Mouse (Mus musculus): ENCODE data around the gene Ndufv1. TPM values are rescaled to one million over a fixed set of nuclear protein-coding genes. Genes with fewer than 3 reads are reported as not detected.
"Not testable (repeated sequence)": the region's sequence is repeated elsewhere in the genome, so short reads cannot be mapped to it uniquely, and the experiment has no call there.

Ndufv1 gene
- 100 to 1,000 TPM; 235 to 340 (median 280) TPM for total RNA-seq (2022)

GRCm38 (mm10) chr19:4012432-4013022, at the start of gene Ndufv1:
Ndufv1 (minus strand) TSS chr19:4012806.
- DNase-seq, result peak; percentile 99

DNA sequence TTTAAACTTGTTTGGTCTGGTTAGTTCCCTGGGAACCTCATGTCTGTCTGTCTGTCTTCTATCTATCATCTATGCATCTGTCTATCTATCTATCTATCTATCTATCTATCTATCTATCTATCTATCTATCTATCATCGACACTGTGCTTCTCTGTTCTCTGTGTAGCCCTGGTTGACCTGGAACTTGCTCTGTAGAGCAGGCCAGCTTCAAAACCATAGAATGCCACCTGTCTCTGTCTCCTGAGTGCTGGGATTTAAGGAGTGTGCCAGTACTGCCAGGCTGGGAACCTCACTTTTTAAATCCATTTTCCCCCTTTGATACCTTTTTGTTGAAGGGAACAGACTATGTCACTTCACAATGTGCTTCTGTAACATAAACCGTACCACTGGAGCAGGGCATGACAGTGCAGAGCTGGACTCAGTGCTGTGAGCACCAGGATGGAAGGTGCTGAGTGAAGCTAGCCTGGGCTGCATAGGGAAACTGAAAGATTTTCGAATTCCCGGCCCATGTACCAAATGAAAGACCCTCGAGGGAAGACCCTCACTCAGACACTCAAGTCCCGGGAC, 48.4 kb upstream of the Ndufv1 start:
- DNase-seq, result no peak

- not testable (repeated sequence) for DNase-seq
Measured at GRCm38 (mm10) chr19:4060044-4060898, 47.7 kb upstream of the Ndufv1 start.

DNA sequence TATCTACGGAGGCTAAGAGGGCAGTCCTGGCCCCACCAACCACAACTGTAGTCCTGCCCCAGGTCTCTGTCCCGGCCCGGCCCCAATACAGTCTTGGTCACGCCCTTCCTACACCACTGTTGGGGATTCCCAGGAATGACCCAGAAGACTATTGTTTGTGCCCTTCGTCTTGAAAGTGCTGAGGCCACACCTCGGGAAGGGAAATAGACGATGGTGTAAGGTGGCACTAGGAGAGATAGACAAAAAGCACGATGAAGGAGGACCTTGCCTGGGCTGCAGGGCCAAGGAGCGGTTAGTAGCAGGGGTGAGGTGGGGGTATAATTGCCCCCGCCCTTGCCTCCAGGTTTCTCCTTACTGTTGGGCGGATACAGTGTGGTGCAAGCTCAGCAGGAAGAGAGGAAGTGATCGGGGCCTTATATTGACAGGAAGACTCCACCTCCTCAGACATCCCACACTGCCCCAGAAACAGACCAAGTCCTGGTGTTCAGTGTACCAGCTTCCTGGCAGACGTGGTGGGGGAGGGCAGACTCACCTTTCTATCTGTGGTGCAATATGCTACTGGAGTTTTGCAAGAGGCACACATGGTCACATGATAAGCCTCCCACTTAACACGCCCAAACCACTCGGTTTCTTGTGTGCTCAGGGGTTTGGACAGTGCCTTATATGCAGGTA, 46.6 kb upstream of the Ndufv1 start, which contains the start of gene Gstp3:
TSS of gene Gstp3 (minus strand) at position 501 of the 672 bp plus-strand sequence.
- no peak for DNase-seq

GRCm38 (mm10) chr19:4058581-4058980, 46.0 kb upstream of the Ndufv1 start:
- DNase-seq, result peak; percentile 62

- no peak for DNase-seq
Measured at GRCm38 (mm10) chr19:4057962-4058361, 45.4 kb upstream of the Ndufv1 start.

DNA sequence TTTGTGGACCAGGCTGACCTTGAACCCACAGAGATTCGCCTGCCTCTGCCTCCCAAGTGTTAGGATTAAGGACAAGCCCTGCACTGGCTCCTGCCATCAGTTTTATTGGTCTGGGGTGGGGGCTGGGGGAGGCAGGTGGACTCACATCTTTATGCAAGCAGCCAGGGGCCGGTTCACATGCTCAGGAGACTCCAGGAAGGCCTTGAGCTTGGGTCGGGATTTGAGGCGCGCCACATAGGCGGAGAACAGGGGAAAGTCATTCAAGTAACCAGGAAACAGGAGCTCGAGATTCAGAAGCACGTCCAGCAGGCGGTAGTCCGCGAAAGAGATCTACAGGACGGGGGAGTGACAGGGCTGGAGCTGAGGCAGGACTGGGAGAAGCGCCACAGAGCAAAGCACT, 44.8 kb upstream of the Ndufv1 start:
- no peak for DNase-seq

- DNase-seq, result no peak
Measured at GRCm38 (mm10) chr19:4056727-4057126, 44.1 kb upstream of the Ndufv1 start.

DNA sequence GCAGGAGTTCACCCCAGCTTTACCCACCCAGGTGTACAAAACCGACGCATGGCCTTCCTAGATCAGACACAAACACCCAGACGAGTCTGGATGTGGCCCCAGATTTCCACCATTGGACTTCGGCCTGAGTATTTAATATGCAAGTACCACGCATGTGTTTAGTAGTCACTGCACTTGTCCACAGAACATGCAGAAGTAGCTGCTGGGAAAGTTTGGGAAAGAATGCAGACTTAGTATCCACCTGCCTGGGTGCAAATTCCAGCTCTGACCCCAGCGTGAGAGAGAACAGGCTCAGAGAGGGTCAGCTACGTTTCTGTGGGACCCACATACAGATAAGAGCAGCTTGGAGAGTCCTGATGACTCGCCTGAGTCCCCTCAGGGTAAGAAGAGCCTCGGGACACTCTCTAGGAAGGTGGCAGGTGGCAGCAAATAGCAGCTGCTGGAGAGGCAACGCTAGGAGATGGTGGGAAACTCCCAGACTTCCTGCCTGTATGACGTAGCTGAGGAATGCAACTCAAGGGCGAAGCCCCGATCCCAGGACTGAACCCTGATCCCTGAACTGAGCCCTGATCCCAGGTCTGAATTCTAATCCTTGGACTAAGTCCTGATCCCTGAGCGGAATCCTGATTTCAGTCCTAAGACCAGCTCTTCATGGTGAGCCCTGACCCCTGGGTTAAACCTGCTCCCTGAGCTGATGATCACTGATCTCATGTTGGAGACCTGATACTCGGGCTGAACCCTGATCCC, 43.5 kb upstream of the Ndufv1 start:
- no peak for DNase-seq

GRCm38 (mm10) chr19:4055216-4055946, 42.8 kb upstream of the Ndufv1 start:
- DNase-seq, result no peak

DNA sequence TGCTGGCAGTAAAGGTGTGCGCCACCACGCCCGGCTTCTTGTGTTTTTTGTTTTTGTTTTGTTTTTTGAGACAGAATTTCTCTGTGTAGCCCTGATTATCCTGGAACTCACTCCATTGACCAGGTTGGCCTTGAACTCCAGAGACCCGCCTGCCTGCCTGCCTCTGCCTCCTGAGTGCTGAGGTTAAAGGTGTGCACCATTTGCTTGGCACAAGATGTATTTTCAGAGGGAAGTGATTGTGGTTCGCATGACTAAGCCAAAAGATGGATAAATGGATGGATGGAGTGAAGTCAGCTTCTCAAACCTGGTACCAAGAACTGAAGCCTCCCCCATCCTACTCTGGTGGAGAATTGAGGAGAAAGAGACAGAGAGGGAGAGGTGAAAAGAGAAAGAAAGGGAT, 42.0 kb upstream of the Ndufv1 start:
- DNase-seq, result no peak

GRCm38 (mm10) chr19:4052516-4053030, 40.0 kb upstream of the Ndufv1 start:
- DNase-seq, result no peak

DNA sequence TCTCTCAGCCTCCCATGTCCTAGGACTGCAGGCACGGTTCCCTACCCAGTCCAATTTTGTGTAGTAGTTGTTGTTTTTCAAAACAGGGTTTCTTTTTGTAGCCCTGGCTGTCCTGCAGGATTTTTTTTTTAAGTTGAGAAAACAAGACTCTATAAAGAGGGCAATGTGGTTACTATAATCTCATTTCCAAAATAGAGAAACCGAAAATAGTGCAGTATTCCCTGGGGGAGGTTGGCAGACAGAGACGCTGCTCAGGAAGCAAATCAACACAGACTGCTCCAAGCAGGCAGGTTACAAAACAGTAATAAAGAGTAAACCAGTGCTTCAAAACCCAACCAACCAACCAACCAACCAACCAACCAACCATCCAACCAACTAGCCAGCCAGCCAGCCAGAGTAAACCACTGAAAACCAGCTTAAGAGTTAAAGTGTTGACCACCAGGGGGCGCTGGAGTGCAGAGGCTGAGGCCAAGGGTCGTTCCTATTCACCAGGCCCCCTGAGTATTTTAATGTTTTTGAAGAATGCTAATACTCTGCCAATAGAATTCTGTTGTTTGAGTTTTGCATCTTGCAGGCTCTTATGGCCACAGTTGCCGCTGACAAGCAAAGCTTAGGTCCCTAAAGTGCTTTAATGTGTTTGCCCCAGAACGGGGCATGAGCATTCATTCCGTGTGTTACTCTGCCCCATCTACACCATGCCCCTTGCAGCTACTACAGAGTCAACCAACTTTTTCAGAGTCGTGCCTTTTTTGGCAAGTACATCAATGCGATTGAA, 39.3 kb upstream of the Ndufv1 start:
- no peak for DNase-seq

- no peak for DNase-seq
Measured at GRCm38 (mm10) chr19:4051016-4051415, 38.4 kb upstream of the Ndufv1 start.

GRCm38 (mm10) chr19:4049069-4049468, 36.5 kb upstream of the Ndufv1 start:
- DNase-seq, result not testable (repeated sequence)

DNA sequence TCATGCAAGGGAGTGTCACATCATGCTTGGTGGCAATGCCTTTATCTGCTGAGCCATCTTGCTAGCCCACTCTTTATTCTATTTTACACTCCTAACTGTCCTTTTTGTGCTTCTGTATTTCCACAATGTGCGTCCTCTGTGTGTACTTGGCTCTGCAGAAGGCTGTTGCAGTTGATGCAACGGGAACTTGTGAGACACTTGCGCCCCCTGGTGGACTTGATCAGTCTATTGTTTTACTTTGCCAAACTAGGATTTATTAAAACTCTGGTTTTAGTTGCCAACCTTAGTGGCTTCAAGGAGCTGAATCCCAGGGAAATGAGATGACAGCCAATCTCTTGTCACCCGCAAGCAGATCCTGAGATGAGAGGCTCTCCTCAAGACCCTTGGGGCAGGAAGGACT, 35.3 kb upstream of the Ndufv1 start:
- DNase-seq, result peak; percentile 65

DNA sequence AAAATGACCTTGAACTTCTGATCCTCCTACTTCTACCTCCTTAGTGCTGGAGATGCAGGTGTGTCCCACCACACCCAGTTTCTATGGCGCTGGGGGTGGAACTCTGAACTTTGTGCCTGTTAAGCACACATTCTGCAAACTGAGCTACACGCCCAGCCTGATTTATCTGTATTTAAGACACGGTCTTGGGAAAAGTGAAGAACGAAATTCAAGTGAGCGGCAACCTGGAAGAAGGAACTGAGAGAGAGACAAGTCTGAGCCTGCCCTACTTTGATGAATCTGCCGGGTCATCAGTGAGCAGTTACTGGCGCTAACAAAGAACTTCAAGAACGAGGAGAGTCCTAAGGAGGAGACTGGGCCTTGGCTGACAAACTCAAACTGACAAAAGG, 34.3 kb upstream of the Ndufv1 start:
- DNase-seq, result no peak

DNA sequence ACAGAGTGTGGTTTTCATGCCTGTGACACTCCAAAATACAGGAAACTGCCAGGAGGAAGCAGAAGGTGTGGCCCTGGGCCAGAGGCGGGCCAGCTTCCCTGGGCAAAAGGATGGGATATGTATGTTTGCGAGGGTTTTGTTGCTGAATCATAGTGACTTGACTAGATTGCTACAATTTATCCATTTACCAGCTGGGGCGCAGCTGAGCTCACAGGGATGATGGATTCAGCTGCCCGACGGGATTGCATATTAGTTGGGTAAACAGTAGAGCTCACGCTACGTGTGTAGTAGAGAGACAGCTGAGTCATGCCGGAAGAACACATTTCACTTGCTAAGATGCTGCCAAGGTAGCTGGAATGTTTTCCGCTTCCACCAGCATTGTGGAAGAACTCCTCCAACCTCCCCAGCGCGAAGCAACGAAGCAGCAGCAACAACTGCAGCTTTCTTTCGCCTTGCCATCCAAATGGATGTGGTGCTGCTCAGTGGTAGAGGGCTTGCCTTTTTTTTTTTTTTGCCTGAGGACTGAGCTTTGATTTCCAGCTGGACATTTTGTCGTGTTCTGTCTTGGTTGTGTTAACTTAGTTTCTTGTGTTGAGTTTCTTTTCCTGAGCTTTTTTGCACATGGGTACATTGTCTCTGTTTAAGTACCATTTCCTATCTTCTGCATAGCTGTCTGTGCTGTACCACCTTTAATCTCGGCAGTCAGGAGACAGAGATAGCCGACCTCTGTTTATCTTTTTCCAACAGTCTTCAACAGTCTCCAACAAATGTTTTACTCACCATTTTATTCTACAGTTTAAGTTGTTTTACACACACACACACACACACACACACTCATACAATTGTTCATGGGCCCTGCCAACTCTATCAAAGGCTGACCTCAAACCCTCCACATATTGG, 33.6 kb upstream of the Ndufv1 start, which contains the start of gene Gstp2:
TSS of gene Gstp2 (minus strand) at position 58 of the 900 bp plus-strand sequence.
- DNase-seq, result peak; percentile 80

DNA sequence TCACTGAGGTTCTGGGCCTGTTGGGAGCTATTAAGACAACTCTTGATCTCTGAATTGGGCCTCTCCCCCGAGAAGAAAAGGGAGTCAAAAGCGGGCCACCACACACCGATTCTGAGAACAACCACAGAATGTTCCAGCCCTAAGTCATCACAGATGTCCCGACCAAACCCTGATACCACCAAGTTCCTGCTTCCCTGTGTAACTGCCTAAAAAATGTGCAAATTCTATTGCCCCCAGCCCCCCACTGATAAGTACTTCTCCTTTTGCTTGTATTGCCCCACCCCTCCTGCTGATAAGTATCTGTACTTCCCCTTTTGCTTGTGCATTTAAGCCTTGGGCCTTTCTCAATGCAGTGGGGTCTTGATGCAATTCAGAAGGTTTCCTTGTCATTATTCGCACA, 31.5 kb upstream of the Ndufv1 start:
- not testable (repeated sequence) for DNase-seq

Data from adrenal gland, adult 8-10 months (tissue).